10 mouse cellular contexts compared by ENCODE assay signal in the genomic region with DNA sequence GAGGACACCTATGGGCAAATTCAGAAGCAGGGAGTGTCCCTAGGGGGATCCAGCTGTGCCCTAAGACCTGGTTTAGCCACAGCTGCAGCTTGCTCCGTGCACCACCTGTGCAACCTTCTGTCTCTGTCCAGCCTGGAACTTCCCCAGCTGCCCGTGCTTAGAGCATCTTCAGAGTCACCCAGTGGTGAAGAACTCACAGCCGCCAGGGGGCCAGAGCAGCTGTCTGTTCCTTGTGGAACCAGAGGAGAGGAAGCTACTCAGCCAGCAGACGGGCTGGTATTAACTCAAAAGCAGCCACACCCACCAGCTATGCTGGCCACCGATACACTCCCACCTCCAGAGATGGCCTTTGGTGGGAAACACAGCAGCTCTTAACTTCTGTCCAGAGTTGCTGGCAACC. TPM values are rescaled to one million over a fixed set of nuclear protein-coding genes. Genes with fewer than 3 reads are reported as not detected.
A peak's percentile ranks its signal among the peaks of the same experiment; 100 is the strongest.
DNase-seq lines count a peak whose midpoint lies in the region; ATAC-seq and TF ChIP-seq lines count a peak whose summit lies in the region.
"Had no signal": no experiment of that assay in that cellular context is flagged by ENCODE, and none has a peak within 500 bp of the region (broad histone marks: within the 10 kb centered on the region; RNA-seq: fewer than 3 reads in every experiment).

No protein-coding gene starts in this region.

- TF ChIP-seq CTCF in liver, embryonic 14.5 days (IDR thresholded peaks at IDR 0.05; ENCODE audit: low read depth) = peak; percentile 38

- H3K27ac ChIP-seq in hindbrain, embryonic 10.5 days = no peak overlapping the region
- no peak overlapping the region for H3K27ac ChIP-seq in hindbrain, embryonic 14.5 days
- no peak overlapping the region for H3K27ac ChIP-seq in liver, embryonic 14.5 days
- H3K27ac ChIP-seq in neural tube, embryonic 15.5 days (replicated peaks) = no peak overlapping the region
- H3K27ac ChIP-seq: limb, embryonic 13.5 days; neural tube, embryonic 13.5 days had no signal

- no peak overlapping the region for H3K4me3 ChIP-seq in hindbrain, embryonic 10.5 days
- no peak overlapping the region for H3K4me3 ChIP-seq in hindbrain, embryonic 14.5 days (replicated peaks; ENCODE audit: low read length)
- no peak overlapping the region for H3K4me3 ChIP-seq in liver, embryonic 14.5 days (ENCODE audit: insufficient read depth in 1 of 2, low read depth in 2 of 2, low read length in 2 of 2)
- no peak overlapping the region for H3K4me3 ChIP-seq in neural tube, embryonic 15.5 days (replicated peaks)
- H3K4me3 ChIP-seq: limb, embryonic 13.5 days; neural tube, embryonic 13.5 days had no signal

- H3K27me3 ChIP-seq in hindbrain, embryonic 10.5 days (ENCODE audit: insufficient read depth, poor library complexity, severe bottlenecking) = peaks cover 45% of the 10 kb centered on the region
- H3K27me3 ChIP-seq in hindbrain, embryonic 14.5 days (ENCODE audit: control insufficient read depth, insufficient read depth, low read length) = 0 out of 2 replicates have a peak, but pooled peaks cover 11% of the 10 kb centered on the region
- peaks cover 5% of the 10 kb centered on the region; the same call in 1 of the 2 replicates for H3K27me3 ChIP-seq in liver, embryonic 14.5 days (ENCODE audit: control insufficient read depth, insufficient read depth, low read length)
- H3K27me3 ChIP-seq in neural tube, embryonic 15.5 days (replicated peaks) = peaks cover 24% of the 10 kb centered on the region

- 41% methylated on average over 5 of the region's 5 CpGs for WGBS in hindbrain, embryonic 10.5 days
- 54% methylated on average over 5 of the region's 5 CpGs for WGBS in hindbrain, embryonic 14.5 days
- 16% methylated on average over 5 of the region's 5 CpGs for WGBS in liver, embryonic 14.5 days (ENCODE audit: insufficient replicate concordance)
- 38% methylated on average over 5 of the region's 5 CpGs for WGBS in neural tube, embryonic 15.5 days

- peaks cover 40% of the 10 kb centered on the region for H3K4me1 ChIP-seq in hindbrain, embryonic 10.5 days (replicated peaks)
- H3K4me1 ChIP-seq in hindbrain, embryonic 14.5 days (replicated peaks; ENCODE audit: control insufficient read depth, insufficient read depth, low read length) = peaks cover 6% of the 10 kb centered on the region; the same call in 1 of the 2 replicates
- no peaks in the 10 kb centered on the region; a peak in 1 of 4 replicates for H3K4me1 ChIP-seq in liver, embryonic 14.5 days (replicated peaks; ENCODE audit: control insufficient read depth in 2 of 2, insufficient read depth in 2 of 2, low read length in 1 of 2)
- peaks cover 5% of the 10 kb centered on the region for H3K4me1 ChIP-seq in neural tube, embryonic 15.5 days

- DNase-seq in hindbrain, embryonic 10.5 days (ENCODE audit: low spot score) = peak; percentile 17
- DNase-seq in hindbrain, embryonic 14.5 days (ENCODE audit: low spot score) = no peak
- peak; percentile 58 for DNase-seq in testis, postnatal 10 days (ENCODE audit: low spot score)
- no peak for DNase-seq in testis, postnatal 14 days (ENCODE audit: low spot score)
- DNase-seq in liver, embryonic 14.5 days (ENCODE audit: low read depth in 3 of 3, low spot score in 3 of 3) = no peak
- DNase-seq in thymus, postnatal 4 days = peak; percentile 78
- no peak for DNase-seq in urinary bladder, postnatal 14 days (ENCODE audit: low spot score)

- H3K36me3 ChIP-seq in hindbrain, embryonic 10.5 days = no peaks in the 10 kb centered on the region
- no peaks in the 10 kb centered on the region for H3K36me3 ChIP-seq in hindbrain, embryonic 14.5 days (replicated peaks; ENCODE audit: control insufficient read depth, insufficient read depth)
- no peaks in the 10 kb centered on the region for H3K36me3 ChIP-seq in liver, embryonic 14.5 days (replicated peaks; ENCODE audit: control insufficient read depth, insufficient read depth, low read depth)
- H3K36me3 ChIP-seq in neural tube, embryonic 15.5 days = no peaks in the 10 kb centered on the region
- H3K36me3 ChIP-seq: limb, embryonic 13.5 days; neural tube, embryonic 13.5 days had no signal

- H3K9ac ChIP-seq in hindbrain, embryonic 14.5 days = no peak overlapping the region
- no peak overlapping the region for H3K9ac ChIP-seq in liver, embryonic 14.5 days (replicated peaks)
- no peak overlapping the region for H3K9ac ChIP-seq in neural tube, embryonic 15.5 days (replicated peaks)
- H3K9ac ChIP-seq: limb, embryonic 13.5 days; neural tube, embryonic 13.5 days had no signal

- H3K4me2 ChIP-seq in hindbrain, embryonic 14.5 days (replicated peaks) = no peak overlapping the region
- no peak overlapping the region for H3K4me2 ChIP-seq in liver, embryonic 14.5 days (ENCODE audit: low read depth)
- H3K4me2 ChIP-seq in neural tube, embryonic 15.5 days = no peak overlapping the region
- H3K4me2 ChIP-seq: limb, embryonic 13.5 days; neural tube, embryonic 13.5 days had no signal

- no peak for TF ChIP-seq EP300 in liver, embryonic 14.5 days (IDR thresholded peaks at IDR 0.05; ENCODE audit: low read depth)

- no peaks in the 10 kb centered on the region for H3K9me3 ChIP-seq in hindbrain, embryonic 10.5 days
- H3K9me3 ChIP-seq in hindbrain, embryonic 14.5 days (ENCODE audit: control insufficient read depth, low read length) = no peaks in the 10 kb centered on the region
- no peaks in the 10 kb centered on the region for H3K9me3 ChIP-seq in liver, embryonic 14.5 days (ENCODE audit: control insufficient read depth, low read length)
- no peaks in the 10 kb centered on the region for H3K9me3 ChIP-seq in neural tube, embryonic 15.5 days (replicated peaks)
- H3K9me3 ChIP-seq: limb, embryonic 13.5 days; neural tube, embryonic 13.5 days had no signal

- no peak for ATAC-seq in hindbrain, embryonic 14.5 days (ENCODE audit: low FRiP score)
- no peak for ATAC-seq in liver, embryonic 14.5 days (ENCODE audit: insufficient read depth)
- no peak for ATAC-seq in neural tube, embryonic 15.5 days (ENCODE audit: low FRiP score)

RNA-seq across cellular contexts. Expression of gene Slc13a3, which starts 2.9 kb away (rescaled TPM):
- 0.84 and 1.1 TPM in 2 replicates for polyA plus RNA-seq in hindbrain, embryonic 10.5 days (2016; fragmentation: Nextera tagmentation; extraction: Ambion mirVana)
- 5.9 and 7.5 TPM in 2 replicates for polyA plus RNA-seq in hindbrain, embryonic 14.5 days (2014; fragmentation: Nextera tagmentation; extraction: Ambion mirVana)
- 3.2 and 3.8 TPM in 2 replicates for polyA plus RNA-seq in liver, embryonic 14.5 days (2012; rRNA removed)
- polyA plus RNA-seq in liver, embryonic 14.5 days (2014; fragmentation: Nextera tagmentation; extraction: Ambion mirVana) = 5.7 and 7.7 TPM in 2 replicates
- polyA plus RNA-seq in neural tube, embryonic 15.5 days (2015; fragmentation: Nextera tagmentation; extraction: Ambion mirVana) = 2.8 and 3.5 TPM in 2 replicates

RNA-seq across cellular contexts. Expression of gene Trp53rka, which starts 23.0 kb away (rescaled TPM):
- 56.9 and 59.5 TPM in 2 replicates for polyA plus RNA-seq in hindbrain, embryonic 10.5 days (2016; fragmentation: Nextera tagmentation; extraction: Ambion mirVana)
- 40.0 and 44.4 TPM in 2 replicates for polyA plus RNA-seq in hindbrain, embryonic 14.5 days (2014; fragmentation: Nextera tagmentation; extraction: Ambion mirVana)
- 5.4 and 7.4 TPM in 2 replicates for polyA plus RNA-seq in liver, embryonic 14.5 days (2012; rRNA removed)
- 7.8 and 8.8 TPM in 2 replicates for polyA plus RNA-seq in liver, embryonic 14.5 days (2014; fragmentation: Nextera tagmentation; extraction: Ambion mirVana)
- 34.0 and 35.5 TPM in 2 replicates for polyA plus RNA-seq in neural tube, embryonic 15.5 days (2015; fragmentation: Nextera tagmentation; extraction: Ambion mirVana)

RNA-seq across cellular contexts. Expression of gene Slc2a10, which starts 33.4 kb away (rescaled TPM):
- polyA plus RNA-seq in hindbrain, embryonic 10.5 days (2016; fragmentation: Nextera tagmentation; extraction: Ambion mirVana) = 4.2 and 5.0 TPM in 2 replicates
- polyA plus RNA-seq in hindbrain, embryonic 14.5 days (2014; fragmentation: Nextera tagmentation; extraction: Ambion mirVana) = 2.2 and 2.6 TPM in 2 replicates
- 0.16 and 0.23 TPM in 2 replicates for polyA plus RNA-seq in liver, embryonic 14.5 days (2012; rRNA removed)
- polyA plus RNA-seq in liver, embryonic 14.5 days (2014; fragmentation: Nextera tagmentation; extraction: Ambion mirVana) = 0.13 and 0.16 TPM in 2 replicates
- polyA plus RNA-seq in neural tube, embryonic 15.5 days (2015; fragmentation: Nextera tagmentation; extraction: Ambion mirVana) = 2.3 and 2.6 TPM in 2 replicates

Comparison
In these comparisons a context has a peak if more than half of its experiments do, and no peak if none do; other contexts are left out.
1. DNase-seq: peak in hindbrain, embryonic 10.5 days (single experiment), testis, postnatal 10 days (single experiment) and thymus, postnatal 4 days (single experiment); none in hindbrain, embryonic 14.5 days (single experiment), testis, postnatal 14 days (single experiment), liver, embryonic 14.5 days (0 of 3) and urinary bladder, postnatal 14 days (single experiment).